Mouse (Mus musculus): ENCODE results near the gene Socs1.

DNA sequence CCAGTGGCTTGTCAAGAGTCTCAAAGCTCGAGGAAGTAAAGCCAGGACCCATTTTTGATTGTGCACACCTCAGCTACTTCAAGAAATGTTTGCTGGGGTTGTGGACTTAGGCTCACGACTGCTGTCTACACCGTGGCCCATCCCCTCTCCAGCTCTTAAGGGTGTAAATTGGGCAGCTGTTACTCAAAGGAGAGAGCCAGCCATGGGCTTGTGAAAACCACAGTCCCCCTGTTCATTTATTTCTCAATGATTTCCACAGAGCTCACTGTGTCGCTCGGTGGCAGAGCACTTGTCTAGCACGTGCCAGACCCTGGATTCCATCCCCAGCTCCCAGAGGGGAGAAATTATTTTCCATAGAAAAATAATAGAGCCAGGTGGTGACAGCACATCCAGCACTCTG, 29.2 kb downstream of the Socs1 start:
- TF ChIP-seq CTCF (conservative IDR thresholded peaks at IDR 0.05; ENCODE audit: insufficient read depth, insufficient read length, low read depth, low read length) (no peak), POLR2A (IDR thresholded peaks at IDR 0.05; ENCODE audit: low read depth, low read length) (no peak)

Measured in kidney, adult 2 months (tissue).